Mouse (Mus musculus): Measurements from ENCODE around the gene Vmn1r223. TPM values are rescaled to one million over a fixed set of nuclear protein-coding genes. Genes with fewer than 3 reads are reported as not detected.

The Vmn1r223 gene
- polyA plus RNA-seq, 2 experiments from 2014 or later: not detected

Other genes with a start within 250 kb of the Vmn1r223 start
- not detected for gene Vmn1r213, start 239.5 kb upstream of the Vmn1r223 start, polyA plus RNA-seq (2017; shearing (Covaris generic))
- gene Vmn1r214, start 216.7 kb upstream of the Vmn1r223 start, polyA plus RNA-seq (2017; shearing (Covaris generic)): under 1 TPM in 1 of 2 experiments, not detected in 1; 0.45 TPM
- not detected for gene Vmn1r215, start 179.1 kb upstream of the Vmn1r223 start, polyA plus RNA-seq (2017; shearing (Covaris generic))
- gene Vmn1r217, start 128.9 kb upstream of the Vmn1r223 start, polyA plus RNA-seq (2017; shearing (Covaris generic)): not detected
- not detected for gene Vmn1r218, start 114.0 kb upstream of the Vmn1r223 start, polyA plus RNA-seq (2017; shearing (Covaris generic))
- gene Vmn1r219, start 87.8 kb upstream of the Vmn1r223 start, polyA plus RNA-seq (2017; shearing (Covaris generic)): not detected
- not detected for gene Vmn1r220, start 59.2 kb upstream of the Vmn1r223 start, polyA plus RNA-seq (2017; shearing (Covaris generic))
- gene Vmn1r221, start 33.0 kb upstream of the Vmn1r223 start, polyA plus RNA-seq (2017; shearing (Covaris generic)): not detected
- not detected for gene Vmn1r222, start 11.2 kb upstream of the Vmn1r223 start, polyA plus RNA-seq (2017; shearing (Covaris generic))
- gene Zfp322a, start 122.1 kb downstream of the Vmn1r223 start, polyA plus RNA-seq (2017; shearing (Covaris generic)): 10 to 100 TPM; 29.2 to 34.1 TPM
- 10 to 100 TPM; 10.4 to 11.1 TPM for gene Abt1, start 176.7 kb downstream of the Vmn1r223 start, polyA plus RNA-seq (2017; shearing (Covaris generic))
- not detected for gene Btn1a1, start 218.8 kb downstream of the Vmn1r223 start, polyA plus RNA-seq (2017; shearing (Covaris generic))
- gene Btn2a2, start 241.7 kb downstream of the Vmn1r223 start, polyA plus RNA-seq (2017; shearing (Covaris generic)): not detected